Mouse (Mus musculus) cerebellum, adult 9-10 months (tissue): ENCODE measurements around the gene Zzef1.

ENCODE experiments used
- DNase-seq: peaks from one replicate; pipeline ENCODE4 v3.0.0; 2022

The Zzef1 gene

GRCm38 (mm10) chr11:72959924-72960679, 164.1 kb downstream of the Zzef1 start:
- no peak for DNase-seq

GRCm38 (mm10) chr11:72960723-72961071, 164.7 kb downstream of the Zzef1 start:
- DNase-seq, result no peak

GRCm38 (mm10) chr11:72961072-72961980, 165.3 kb downstream of the Zzef1 start, which contains the start of gene Atp2a3:
Gene Atp2a3 (plus strand): TSS chr11:72961169.
- no peak for DNase-seq

GRCm38 (mm10) chr11:72962378-72962777, 166.4 kb downstream of the Zzef1 start:
- DNase-seq, result no peak

- no peak for DNase-seq
These were observed 167.2 kb downstream of the Zzef1 start for GRCm38 (mm10) chr11:72963058-72963788.

- no peak for DNase-seq
These were observed 167.8 kb downstream of the Zzef1 start for GRCm38 (mm10) chr11:72963789-72964294.

GRCm38 (mm10) chr11:72974995-72975503, 179.0 kb downstream of the Zzef1 start:
- DNase-seq, result no peak
